Mouse (Mus musculus) kidney, postnatal 0 days (tissue): ENCODE results near the gene Kcna7. TPM values are rescaled to one million over a fixed set of nuclear protein-coding genes. Genes with fewer than 3 reads are reported as not detected.

Experiments
- ATAC-seq: fragments of 200-750 bp; cut with Nextera tagmentation; replicated peaks from 2 replicates; pipeline ENCODE4 v1.8.0; 2017; ENCODE audit warnings: low read depth, moderate number of reproducible peaks, moderate TSS enrichment, moderate library complexity; ENCODE audit not compliant: low FRiP score
- DNase-seq: peaks from one replicate; pipeline ENCODE4 v3.0.0-alpha.2; 2016; ENCODE audit warnings: low spot score
- H3K27ac ChIP-seq: fragments of 300-500 bp; sonication (generic); 2 replicates; pipeline ENCODE4 v1.5.1; 2014; ENCODE audit warnings: mild to moderate bottlenecking
- H3K27me3 ChIP-seq: fragments of 300-500 bp; sonication (generic); 2 replicates; pipeline ENCODE4 v1.6.1; 2014; ENCODE audit warnings: low read length, mixed read lengths; ENCODE audit not compliant: insufficient read depth
- H3K36me3 ChIP-seq: fragments of 300-500 bp; sonication (generic); 2 replicates; pipeline ENCODE4 v1.6.1; 2014; ENCODE audit warnings: low read length, mixed read lengths; ENCODE audit not compliant: insufficient read depth
- H3K4me1 ChIP-seq: fragments of 300-500 bp; sonication (generic); replicated peaks from 2 replicates; pipeline ENCODE4 v1.6.1; 2014; ENCODE audit warnings: antibody characterized with exemption, low read length, mixed read lengths; ENCODE audit not compliant: insufficient read depth
- H3K4me2 ChIP-seq: fragments of 300-500 bp; sonication (generic); 2 replicates; pipeline ENCODE4 v1.6.1; 2014; ENCODE audit warnings: mild to moderate bottlenecking, low read length, moderate library complexity, mixed read lengths
- H3K4me3 ChIP-seq: fragments of 300-500 bp; sonication (generic); replicated peaks from 2 replicates; pipeline ENCODE4 v1.5.1; 2014; ENCODE audit warnings: low read depth, low read length
- H3K9ac ChIP-seq: fragments of 300-500 bp; sonication (generic); 2 replicates; pipeline ENCODE4 v1.6.1; 2014; ENCODE audit warnings: low read depth, low read length
- H3K9me3 ChIP-seq: fragments of 300-500 bp; sonication (generic); replicated peaks from 2 replicates; pipeline ENCODE4 v1.6.1; 2016; ENCODE audit warnings: low read length, inconsistent platforms, mixed read lengths
- CTCF ChIP-seq: IDR thresholded peaks from 2 replicates; pipeline ENCODE4 v1.5.1; 2016; ENCODE audit warnings: antibody characterized with exemption, low read depth, mild to moderate bottlenecking, moderate library complexity
- WGBS: fragments of 180-500 bp; shearing (Covaris S2); extraction: QIAGEN DNeasy Blood & Tissue Kit; methylation state at CpG from one replicate; pipeline ENCODE4 v1.1.7; 2014; 5-methylcytosine and 5-hydroxymethylcytosine counted together
- polyA plus RNA-seq: library from polyadenylated mRNA; unstranded; fragments of >200 nt; fragmentation: Nextera tagmentation; extraction: Ambion mirVana; gene quantifications from 2 replicates; pipeline ENCODE4 v1.2.1, GENCODE M21; 2015

Gene Kcna7
- polyA plus RNA-seq, 1 experiment from 2014 or later: 0.05 TPM

GRCm38 (mm10) chr7:45363983-45364382, 41.5 kb upstream of the Kcna7 start:
- no peak overlapping the region for H3K4me3 ChIP-seq
- H3K27me3 ChIP-seq: peaks cover 25% of the 10 kb centered on the region; the same call in 1 of the 2 replicates
- H3K9me3 ChIP-seq: no peaks in the 10 kb centered on the region
- ATAC-seq (no peak), DNase-seq (no peak)
- TF ChIP-seq CTCF: no peak
- 83% methylated on average over 2 of the region's 2 CpGs for WGBS
- no peak overlapping the region for H3K4me2 ChIP-seq
- no peak overlapping the region for H3K27ac ChIP-seq
- peaks cover 18% of the 10 kb centered on the region for H3K4me1 ChIP-seq
- no peak overlapping the region for H3K9ac ChIP-seq
- no peaks in the 10 kb centered on the region for H3K36me3 ChIP-seq

GRCm38 (mm10) chr7:45365742-45366651, 39.5 kb upstream of the Kcna7 start:
- WGBS: 3% methylated on average over 34 of the region's 35 CpGs
- peaks cover 24% of the 10 kb centered on the region; the same call in 1 of the 2 replicates for H3K27me3 ChIP-seq

GRCm38 (mm10) chr7:45366652-45367019, 38.8 kb upstream of the Kcna7 start, which contains the start of gene Ppfia3:
TSS of gene Ppfia3 (minus strand) at chr7:45367019.
- DNase-seq: no peak
- Histone ChIP-seq H3K36me3 (no peaks in the 10 kb centered on the region), H3K27ac (no peak within 1 kb of the TSS), H3K9ac (peak within 1 kb of the TSS; percentile 52), H3K4me3 (peak within 1 kb of the TSS; percentile 49), H3K4me1 (peaks cover 16% of the 10 kb centered on the region), H3K4me2 (peak within 1 kb of the TSS; percentile 97), H3K9me3 (no peaks in the 10 kb centered on the region), H3K27me3 (peaks cover 21% of the 10 kb centered on the region; the same call in 1 of the 2 replicates)
- ATAC-seq: no peak
- WGBS: 0% methylated on average over 23 of the region's 26 CpGs
- TF ChIP-seq CTCF: no peak

More at GRCm38 (mm10) chr7:45365742-45366651, 39.5 kb upstream of the Kcna7 start:
- peaks cover 18% of the 10 kb centered on the region for H3K4me1 ChIP-seq
- peak overlapping the region; percentile 52 for H3K9ac ChIP-seq
- TF ChIP-seq CTCF: no peak; the same call in 1 of the 2 replicates
- peak overlapping the region; percentile 49 for H3K4me3 ChIP-seq
- no peaks in the 10 kb centered on the region for H3K36me3 ChIP-seq
- ATAC-seq (no peak), DNase-seq (peak; percentile 53)
- H3K9me3 ChIP-seq: no peaks in the 10 kb centered on the region
- no peak overlapping the region for H3K27ac ChIP-seq
- H3K4me2 ChIP-seq: peak overlapping the region; percentile 97

GRCm38 (mm10) chr7:45367020-45367880, 38.2 kb upstream of the Kcna7 start:
- TF ChIP-seq CTCF: peak; percentile 72
- peaks cover 14% of the 10 kb centered on the region for H3K4me1 ChIP-seq
- no peaks in the 10 kb centered on the region for H3K9me3 ChIP-seq
- peak overlapping the region; percentile 52 for H3K9ac ChIP-seq
- H3K4me3 ChIP-seq: peak overlapping the region; percentile 49
- peak; percentile 98 for DNase-seq
- H3K27me3 ChIP-seq: peaks cover 16% of the 10 kb centered on the region; the same call in 1 of the 2 replicates
- peak; percentile 75 for ATAC-seq
- H3K4me2 ChIP-seq: peak overlapping the region; percentile 97
- H3K27ac ChIP-seq: no peak overlapping the region
- WGBS: under 1% methylated on average over 70 of the region's 70 CpGs
- no peaks in the 10 kb centered on the region for H3K36me3 ChIP-seq

- no peak for DNase-seq
- H3K4me1 ChIP-seq: peaks cover 14% of the 10 kb centered on the region
- no peak overlapping the region for H3K4me3 ChIP-seq
- no peak for TF ChIP-seq CTCF
- no peak overlapping the region for H3K27ac ChIP-seq
- H3K9ac ChIP-seq: no peak overlapping the region
- peaks cover 4% of the 10 kb centered on the region; the same call in 1 of the 2 replicates for H3K36me3 ChIP-seq
- ATAC-seq: no peak
- no peaks in the 10 kb centered on the region for H3K9me3 ChIP-seq
- 78% methylated on average over 15 of the region's 15 CpGs for WGBS
- 0 out of 2 replicates have a peak, but pooled peaks cover 10% of the 10 kb centered on the region for H3K27me3 ChIP-seq
- peak overlapping the region; percentile 97 for H3K4me2 ChIP-seq
Observed at GRCm38 (mm10) chr7:45368178-45368577, 37.3 kb upstream of the Kcna7 start.
